In genomic region chr13:37847601-37848358, GRCm38 (mm10) we compare ENCODE assay signal across 10 mouse cellular contexts.
DNase-seq lines count a peak whose midpoint lies in the region; ATAC-seq and TF ChIP-seq lines count a peak whose summit lies in the region.
"Had no signal": no experiment of that assay in that cellular context is flagged by ENCODE, and none has a peak within 500 bp of the region (broad histone marks: within the 10 kb centered on the region; RNA-seq: fewer than 3 reads in every experiment).

No protein-coding gene starts in this region.

- peak overlapping the region; percentile 30; the same call in 1 of the 2 replicates for H3K27ac ChIP-seq in kidney, embryonic 15.5 days
- H3K27ac ChIP-seq in MEL (ENCODE audit: control insufficient read depth, low read depth, low read length) = no peak overlapping the region
- peak overlapping the region; percentile 19 for H3K27ac ChIP-seq in liver, postnatal 0 days (ENCODE audit: low read depth)
- no peak overlapping the region for H3K27ac ChIP-seq in hindbrain, embryonic 16.5 days (ENCODE audit: low read depth, low read length)

- DNase-seq in kidney, postnatal 14 days = no peak
- no peak for DNase-seq in MEL (ENCODE audit: low read depth, low spot score)
- peak; percentile 76 for DNase-seq in fibroblast of lung, adult 2 months (ENCODE audit: low read depth)
- DNase-seq in liver, postnatal 0 days = peak; percentile 71
- no peak for DNase-seq in cerebellum, postnatal 36 days
- no peak for DNase-seq in left cerebral cortex, postnatal 25 days (ENCODE audit: low spot score in 2 of 2)
- DNase-seq: right cerebral cortex, postnatal 25 days had no signal

- no peak overlapping the region for H3K4me2 ChIP-seq in kidney, embryonic 15.5 days
- H3K4me2 ChIP-seq in liver, postnatal 0 days (ENCODE audit: low read depth, low read length) = no peak overlapping the region
- no peak overlapping the region for H3K4me2 ChIP-seq in hindbrain, embryonic 16.5 days (ENCODE audit: low read length)

- TF ChIP-seq EP300 in MEL (IDR thresholded peaks at IDR 0.05; ENCODE audit: low read depth in 1 of 2, low read length in 2 of 2) = no peak
- TF ChIP-seq EP300 in liver, postnatal 0 days (IDR thresholded peaks at IDR 0.05; ENCODE audit: low read depth) = no peak

- no peak for TF ChIP-seq POLR2A in MEL (IDR thresholded peaks at IDR 0.05; ENCODE audit: control insufficient read depth in 1 of 2, insufficient read depth in 1 of 2, low read depth in 1 of 2, low read length in 2 of 2, poor library complexity in 1 of 2)

- no peaks in the 10 kb centered on the region for H3K36me3 ChIP-seq in kidney, embryonic 15.5 days
- H3K36me3 ChIP-seq in MEL (ENCODE audit: control insufficient read depth in 1 of 2, insufficient read depth in 2 of 2, low read length in 2 of 2) = peaks cover 3 to 37% of the 10 kb centered on the region in 2 experiments; a peak in 3 of 4 replicates
- no peaks in the 10 kb centered on the region for H3K36me3 ChIP-seq in liver, postnatal 0 days (replicated peaks; ENCODE audit: insufficient read depth, low read length)
- no peaks in the 10 kb centered on the region for H3K36me3 ChIP-seq in hindbrain, embryonic 16.5 days (ENCODE audit: control insufficient read depth, insufficient read depth, low read length)

- H3K27me3 ChIP-seq in kidney, embryonic 15.5 days = no peaks in the 10 kb centered on the region
- H3K27me3 ChIP-seq in MEL (ENCODE audit: control insufficient read depth in 1 of 2, insufficient read depth in 2 of 2, low read length in 2 of 2) = no peaks in the 10 kb centered on the region
- no peaks in the 10 kb centered on the region for H3K27me3 ChIP-seq in liver, postnatal 0 days (ENCODE audit: insufficient read depth, low read length)
- H3K27me3 ChIP-seq in hindbrain, embryonic 16.5 days (replicated peaks; ENCODE audit: control insufficient read depth, insufficient read depth, low read length) = no peaks in the 10 kb centered on the region
- H3K27me3 ChIP-seq: megakaryocyte, embryonic 14.5 days had no signal

- 65% methylated on average over 17 of the region's 17 CpGs for WGBS in kidney, embryonic 15.5 days
- 66% methylated on average over 16 of the region's 17 CpGs for WGBS in liver, postnatal 0 days (ENCODE audit: insufficient replicate concordance)
- 67% methylated on average over 16 of the region's 17 CpGs for WGBS in hindbrain, embryonic 16.5 days

- no peak overlapping the region for H3K9ac ChIP-seq in kidney, embryonic 15.5 days
- H3K9ac ChIP-seq in MEL (ENCODE audit: control insufficient read depth, low read depth, low read length, poor library complexity, severe bottlenecking) = no peak overlapping the region
- H3K9ac ChIP-seq in liver, postnatal 0 days (replicated peaks) = no peak overlapping the region
- H3K9ac ChIP-seq in hindbrain, embryonic 16.5 days (ENCODE audit: low read depth, low read length) = no peak overlapping the region

- no peak overlapping the region for H3K4me3 ChIP-seq in kidney, embryonic 15.5 days (replicated peaks)
- H3K4me3 ChIP-seq in MEL (ENCODE audit: control insufficient read depth in 1 of 2, insufficient read depth in 1 of 2, low read depth in 2 of 2, low read length in 2 of 2) = no peak overlapping the region
- H3K4me3 ChIP-seq in liver, postnatal 0 days (ENCODE audit: low read depth, low read length) = no peak overlapping the region
- H3K4me3 ChIP-seq in hindbrain, embryonic 16.5 days (ENCODE audit: low read length) = no peak overlapping the region
- H3K4me3 ChIP-seq: megakaryocyte, embryonic 14.5 days had no signal

- peaks cover 56% of the 10 kb centered on the region for H3K4me1 ChIP-seq in kidney, embryonic 15.5 days
- peaks cover 25 to 35% of the 10 kb centered on the region in 2 experiments for H3K4me1 ChIP-seq in MEL (ENCODE audit: control insufficient read depth in 1 of 2, insufficient read depth in 2 of 2, low read length in 2 of 2)
- H3K4me1 ChIP-seq in liver, postnatal 0 days (ENCODE audit: insufficient read depth) = peaks cover 54% of the 10 kb centered on the region
- no peaks in the 10 kb centered on the region for H3K4me1 ChIP-seq in hindbrain, embryonic 16.5 days (ENCODE audit: control insufficient read depth, insufficient read depth, low read depth, low read length)

- TF ChIP-seq RAD21 in MEL (IDR thresholded peaks at IDR 0.05; ENCODE audit: low read depth, low read length) = no peak

- intact Hi-C loops in left cerebral cortex, postnatal 25 days (cut with DNase I) = no loop called here

- ATAC-seq in kidney, embryonic 15.5 days (replicated peaks; ENCODE audit: low FRiP score) = peak; percentile 52; the same call in 1 of the 2 replicates
- peak; percentile 88 for ATAC-seq in liver, postnatal 0 days
- no peak for ATAC-seq in hindbrain, embryonic 16.5 days

- peaks cover 55% of the 10 kb centered on the region for H3K79me2 ChIP-seq in MEL (ENCODE audit: control insufficient read depth, insufficient read depth, low read length, poor library complexity)

- no peaks in the 10 kb centered on the region for H3K9me3 ChIP-seq in kidney, embryonic 15.5 days (replicated peaks)
- H3K9me3 ChIP-seq in MEL (replicated peaks; ENCODE audit: insufficient read depth, low read length) = no peaks in the 10 kb centered on the region
- H3K9me3 ChIP-seq in liver, postnatal 0 days (ENCODE audit: low read length) = no peaks in the 10 kb centered on the region
- H3K9me3 ChIP-seq in hindbrain, embryonic 16.5 days (ENCODE audit: control insufficient read depth, low read length) = no peaks in the 10 kb centered on the region
- H3K9me3 ChIP-seq: megakaryocyte, embryonic 14.5 days had no signal

- TF ChIP-seq CTCF in MEL (IDR thresholded peaks at IDR 0.05 in 2 of 3, conservative IDR thresholded peaks at IDR 0.05 in 1 of 3; ENCODE audit: control insufficient read depth in 1 of 3, insufficient read depth in 1 of 3, low read depth in 2 of 3, low read length in 3 of 3, poor library complexity in 1 of 3, severe bottlenecking in 1 of 3) = no peak
- no peak for TF ChIP-seq CTCF in liver, postnatal 0 days (IDR thresholded peaks at IDR 0.05; ENCODE audit: low read depth)

TF ChIP-seq in MEL, 35 proteins besides CTCF, POLR2A, EP300 and RAD21:
- TF ChIP-seq CHD2 (IDR thresholded peaks at IDR 0.05; ENCODE audit: low read length) = no peak
- TF ChIP-seq ZNF384 (IDR thresholded peaks at IDR 0.05; ENCODE audit: low read depth, low read length) = peak; percentile 79

Comparison
In these comparisons a context has a peak if more than half of its experiments do, and no peak if none do; other contexts are left out.
1. H3K27ac ChIP-seq: peak in kidney, embryonic 15.5 days (single experiment) and liver, postnatal 0 days (single experiment); none in MEL (single experiment) and hindbrain, embryonic 16.5 days (single experiment).
2. DNase-seq: peak in fibroblast of lung, adult 2 months (single experiment) and liver, postnatal 0 days (single experiment); none in kidney, postnatal 14 days (single experiment), MEL (single experiment), cerebellum, postnatal 36 days (0 of 2) and left cerebral cortex, postnatal 25 days (0 of 2).